Mouse (Mus musculus) limb, embryonic 15.5 days (tissue): ENCODE measurements around the gene Zmym5. TPM values are rescaled to one million over a fixed set of nuclear protein-coding genes. Genes with fewer than 3 reads are reported as not detected.
A peak's percentile ranks its signal among the peaks of the same experiment; 100 is the strongest.
"Not testable (repeated sequence)": the region's sequence is repeated elsewhere in the genome, so short reads cannot be mapped to it uniquely, and the experiment has no call there.

ENCODE experiments used
- ATAC-seq: fragments of 200-750 bp; cut with Nextera tagmentation; 2 replicates; pipeline ENCODE4 v1.8.0; 2017; ENCODE audit warnings: low read depth, moderate TSS enrichment; ENCODE audit not compliant: insufficient number of reproducible peaks, low FRiP score, low TSS enrichment
- H3K27ac ChIP-seq: fragments of 300-500 bp; sonication (generic); 2 replicates; pipeline ENCODE4 v1.5.1; 2015; ENCODE audit warnings: moderate library complexity, mild to moderate bottlenecking, inconsistent platforms
- H3K27me3 ChIP-seq: fragments of 300-500 bp; sonication (generic); 2 replicates; pipeline ENCODE4 v1.6.1; 2015; ENCODE audit warnings: inconsistent platforms
- H3K36me3 ChIP-seq: fragments of 300-500 bp; sonication (generic); 2 replicates; pipeline ENCODE4 v1.6.1; 2015; ENCODE audit warnings: inconsistent platforms
- H3K4me1 ChIP-seq: fragments of 300-500 bp; sonication (generic); 2 replicates; pipeline ENCODE4 v1.6.1; 2015; ENCODE audit warnings: inconsistent platforms
- H3K4me2 ChIP-seq: fragments of 300-500 bp; sonication (generic); 2 replicates; pipeline ENCODE4 v1.6.1; 2015; ENCODE audit warnings: mild to moderate bottlenecking, inconsistent platforms
- H3K4me3 ChIP-seq: fragments of 300-500 bp; sonication (generic); 2 replicates; pipeline ENCODE4 v1.5.1; 2015; ENCODE audit warnings: mild to moderate bottlenecking, inconsistent platforms
- H3K9ac ChIP-seq: fragments of 300-500 bp; sonication (generic); 2 replicates; pipeline ENCODE4 v1.6.1; 2015; ENCODE audit warnings: inconsistent platforms
- H3K9me3 ChIP-seq: fragments of 300-500 bp; sonication (generic); 2 replicates; pipeline ENCODE4 v1.6.1; 2016; ENCODE audit warnings: inconsistent platforms
- whole genome bisulfite sequencing: fragments of 180-500 bp; shearing (Covaris S2); methylation state at CpG from one replicate; pipeline ENCODE4 v1.1.7; 2015; 5-methylcytosine and 5-hydroxymethylcytosine counted together
- polyA plus RNA-seq: library from polyadenylated mRNA; unstranded; fragments of >200 nt; fragmentation: Nextera tagmentation; extraction: Ambion mirVana; gene quantifications from 2 replicates; pipeline ENCODE4 v1.2.1, GENCODE M21; 2015

The Zmym5 gene
- polyA plus RNA-seq, 1 experiment from 2014 or later, result 25.9 TPM

- WGBS, result 72% methylated on average over 4 of the region's 4 CpGs
- Histone ChIP-seq H3K27ac (peak overlapping the region; percentile 60), H3K4me1 (peaks cover 8% of the 10 kb centered on the region), H3K27me3 (no peaks in the 10 kb centered on the region), H3K4me3 (no peak overlapping the region), H3K9ac (no peak overlapping the region), H3K4me2 (no peak overlapping the region), H3K36me3 (no peaks in the 10 kb centered on the region), H3K9me3 (no peaks in the 10 kb centered on the region)
- ATAC-seq, result no peak
These were observed 5.6 kb upstream of the Zmym5 start for GRCm38 (mm10) chr14:56817131-56817530.

GRCm38 (mm10) chr14:56816541-56816940 is 5.0 kb upstream of the Zmym5 start:
- Histone ChIP-seq H3K27me3 (no peaks in the 10 kb centered on the region), H3K4me3 (no peak overlapping the region), H3K27ac (0 out of 2 replicates have a peak overlapping the region, but pooled peaks have one; percentile 57), H3K9me3 (no peaks in the 10 kb centered on the region), H3K4me2 (no peak overlapping the region), H3K9ac (no peak overlapping the region), H3K4me1 (peaks cover 8% of the 10 kb centered on the region), H3K36me3 (no peaks in the 10 kb centered on the region)
- WGBS, result 84% methylated on average over 4 of the region's 4 CpGs
- ATAC-seq, result no peak

GRCm38 (mm10) chr14:56812520-56813036 is 1.1 kb upstream of the Zmym5 start:
- H3K27ac ChIP-seq, result peak overlapping the region; percentile 95
- peak overlapping the region; percentile 63 for H3K4me3 ChIP-seq
- ATAC-seq, result no peak
- peak overlapping the region; percentile 62 for H3K9ac ChIP-seq
- H3K4me2 ChIP-seq, result peak overlapping the region; percentile 70
- H3K4me1 ChIP-seq, result peaks cover 10% of the 10 kb centered on the region
- WGBS, result under 1% methylated on average over 35 of the region's 35 CpGs
- no peaks in the 10 kb centered on the region for H3K9me3 ChIP-seq
- H3K27me3 ChIP-seq, result no peaks in the 10 kb centered on the region
- no peaks in the 10 kb centered on the region for H3K36me3 ChIP-seq

- not testable (repeated sequence) for ATAC-seq, H3K27me3 ChIP-seq, H3K9me3 ChIP-seq, H3K36me3 ChIP-seq, H3K4me1 ChIP-seq
- Histone ChIP-seq H3K27ac (peak overlapping the region; percentile 92), H3K9ac (peak overlapping the region; percentile 60), H3K4me3 (peak overlapping the region; percentile 64), H3K4me2 (peak overlapping the region; percentile 44)
- WGBS, result under 1% methylated on average over 34 of the region's 86 CpGs
These were observed 480 bp downstream of the Zmym5 start for GRCm38 (mm10) chr14:56810781-56811690.

- H3K36me3 ChIP-seq, result peaks cover 52% of the 10 kb centered on the region
- WGBS, result 37% methylated on average over 2 of the region's 2 CpGs
- ATAC-seq, result no peak
These were observed 18.3 kb downstream of the Zmym5 start for GRCm38 (mm10) chr14:56793243-56793642.

GRCm38 (mm10) chr14:56784575-56784974 is 26.9 kb downstream of the Zmym5 start:
- no peaks in the 10 kb centered on the region for H3K9me3 ChIP-seq
- ATAC-seq, result no peak
- H3K27ac ChIP-seq, result no peak overlapping the region
- no peak overlapping the region for H3K9ac ChIP-seq
- no peaks in the 10 kb centered on the region for H3K27me3 ChIP-seq
- H3K36me3 ChIP-seq, result no peaks in the 10 kb centered on the region
- 70% methylated on average over 1 of the region's 1 CpGs for WGBS
- H3K4me2 ChIP-seq, result no peak overlapping the region
- H3K4me1 ChIP-seq, result peaks cover 2% of the 10 kb centered on the region; the same call in 1 of the 2 replicates
- no peak overlapping the region for H3K4me3 ChIP-seq

More at GRCm38 (mm10) chr14:56793243-56793642, 18.3 kb downstream of the Zmym5 start:
- Histone ChIP-seq H3K4me1 (no peaks in the 10 kb centered on the region), H3K27me3 (no peaks in the 10 kb centered on the region), H3K9me3 (no peaks in the 10 kb centered on the region), H3K27ac (no peak overlapping the region), H3K4me2 (no peak overlapping the region), H3K9ac (no peak overlapping the region), H3K4me3 (no peak overlapping the region)

- Histone ChIP-seq H3K36me3 (no peaks in the 10 kb centered on the region), H3K9ac (no peak overlapping the region), H3K9me3 (no peaks in the 10 kb centered on the region), H3K27ac (peak overlapping the region; percentile 95), H3K27me3 (no peaks in the 10 kb centered on the region), H3K4me3 (peak overlapping the region; percentile 67), H3K4me1 (peaks cover 14% of the 10 kb centered on the region; the same call in 1 of the 2 replicates), H3K4me2 (peak overlapping the region; percentile 68)
- 45% methylated on average over 3 of the region's 3 CpGs for WGBS
- ATAC-seq, result no peak
These were observed 32.6 kb downstream of the Zmym5 start for GRCm38 (mm10) chr14:56778933-56779300.

GRCm38 (mm10) chr14:56778200-56778932 is 33.1 kb downstream of the Zmym5 start, which contains the start of gene Pspc1:
Pspc1 (minus strand) TSS chr14:56778316.
- Histone ChIP-seq H3K36me3 (no peaks in the 10 kb centered on the region), H3K27me3 (no peaks in the 10 kb centered on the region), H3K4me3 (peak within 1 kb of the TSS; percentile 67), H3K27ac (peak within 1 kb of the TSS; percentile 95), H3K9ac (peak within 1 kb of the TSS; percentile 86), H3K4me2 (peak within 1 kb of the TSS; percentile 68), H3K4me1 (peaks cover 14% of the 10 kb centered on the region; the same call in 1 of the 2 replicates), H3K9me3 (no peaks in the 10 kb centered on the region)
- WGBS, result under 1% methylated on average over 36 of the region's 36 CpGs
- ATAC-seq, result peak; percentile 94

- H3K27ac ChIP-seq, result peak overlapping the region; percentile 95
- no peak; the same call in 1 of the 2 replicates for ATAC-seq
- peak overlapping the region; percentile 68 for H3K4me2 ChIP-seq
- WGBS, result under 1% methylated on average over 71 of the region's 71 CpGs
- H3K9me3 ChIP-seq, result no peaks in the 10 kb centered on the region
- peak overlapping the region; percentile 67 for H3K4me3 ChIP-seq
- no peaks in the 10 kb centered on the region for H3K27me3 ChIP-seq
- H3K4me1 ChIP-seq, result peaks cover 14% of the 10 kb centered on the region; the same call in 1 of the 2 replicates
- no peaks in the 10 kb centered on the region for H3K36me3 ChIP-seq
- H3K9ac ChIP-seq, result peak overlapping the region; percentile 86
These were observed 34.0 kb downstream of the Zmym5 start for GRCm38 (mm10) chr14:56777360-56778136.

- no peak overlapping the region for H3K9ac ChIP-seq
- 30% methylated on average over 11 of the region's 11 CpGs for WGBS
- H3K9me3 ChIP-seq, result no peaks in the 10 kb centered on the region
- H3K4me3 ChIP-seq, result peak overlapping the region; percentile 67
- no peak overlapping the region for H3K27ac ChIP-seq
- H3K4me1 ChIP-seq, result peaks cover 14% of the 10 kb centered on the region; the same call in 1 of the 2 replicates
- H3K36me3 ChIP-seq, result peaks cover 5% of the 10 kb centered on the region
- no peaks in the 10 kb centered on the region for H3K27me3 ChIP-seq
- ATAC-seq, result no peak
- H3K4me2 ChIP-seq, result peak overlapping the region; percentile 68
These were observed 34.8 kb downstream of the Zmym5 start for GRCm38 (mm10) chr14:56776571-56777238.
